Mouse (Mus musculus) spleen, adult 2 months (tissue): ENCODE results near the gene Pde4dip.

Experiments
- CTCF ChIP-seq: fragments of 200-500 bp; IDR thresholded peaks from 2 replicates; pipeline ENCODE4 v1.5.1; 2011; ENCODE audit warnings: mild to moderate bottlenecking, inconsistent platforms; ENCODE audit not compliant: insufficient read depth, insufficient read length, insufficient replicate concordance; ENCODE audit errors: extremely low read depth
- POLR2A ChIP-seq: fragments of 200-500 bp; IDR thresholded peaks from 2 replicates; pipeline ENCODE4 v1.6.1; 2011; ENCODE audit warnings: low read depth, low read length, inconsistent platforms

- TF ChIP-seq POLR2A (no peak), CTCF (no peak)
These were observed 45.9 kb downstream of the Pde4dip start for GRCm38 (mm10) chr3:97842641-97843040.
